Mouse (Mus musculus) heart, adult 8-10 months (tissue): ENCODE data around the gene Otogl. TPM values are rescaled to one million over a fixed set of nuclear protein-coding genes. Genes with fewer than 3 reads are reported as not detected.
"Not testable (repeated sequence)": the region's sequence is repeated elsewhere in the genome, so short reads cannot be mapped to it uniquely, and the experiment has no call there.

ENCODE experiments used
- DNase-seq: peaks from one replicate; pipeline ENCODE4 v3.0.0; 2022; ENCODE audit warnings: low spot score
- total RNA-seq, 4 experiments: library from RNA; stranded (reverse); gene quantifications; 2 replicates each; pipeline ENCODE4 v1.2.4; 2022

Otogl gene
- total RNA-seq, 4 experiments from 2014 or later = 0.06 to 0.08 (median 0.06) TPM

GRCm38 (mm10) chr10:107810649-107811398 lies 101.1 kb downstream of the Otogl start:
- DNase-seq = no peak

- DNase-seq = no peak
Observed at GRCm38 (mm10) chr10:107805203-107805602, 106.7 kb downstream of the Otogl start.

GRCm38 (mm10) chr10:107804285-107804684 lies 107.6 kb downstream of the Otogl start:
- not testable (repeated sequence) for DNase-seq

- peak; percentile 59 for DNase-seq
Observed at GRCm38 (mm10) chr10:107799671-107800353, 112.1 kb downstream of the Otogl start.

GRCm38 (mm10) chr10:107794812-107795756 lies 116.8 kb downstream of the Otogl start:
- DNase-seq = no peak

- DNase-seq = no peak
Observed at GRCm38 (mm10) chr10:107792491-107792890, 119.4 kb downstream of the Otogl start.

GRCm38 (mm10) chr10:107779548-107779947 lies 132.4 kb downstream of the Otogl start:
- no peak for DNase-seq

GRCm38 (mm10) chr10:107759624-107760023 lies 152.3 kb downstream of the Otogl start:
- DNase-seq = no peak

- no peak for DNase-seq
Observed at GRCm38 (mm10) chr10:107753471-107753870, 158.5 kb downstream of the Otogl start.

- DNase-seq = no peak
Observed at GRCm38 (mm10) chr10:107752351-107753143, 159.4 kb downstream of the Otogl start.

- no peak for DNase-seq
Observed at GRCm38 (mm10) chr10:107751944-107752343, 160.0 kb downstream of the Otogl start.

- peak; percentile 15 for DNase-seq
Observed at GRCm38 (mm10) chr10:107747566-107747965, 164.4 kb downstream of the Otogl start.

- DNase-seq = no peak
Observed at GRCm38 (mm10) chr10:107746717-107747116, 165.2 kb downstream of the Otogl start.

GRCm38 (mm10) chr10:107739815-107740214 lies 172.1 kb downstream of the Otogl start:
- no peak for DNase-seq

- no peak for DNase-seq
Observed at GRCm38 (mm10) chr10:107737743-107738142, 174.2 kb downstream of the Otogl start.

- DNase-seq = no peak
Observed at GRCm38 (mm10) chr10:107735448-107735847, 176.5 kb downstream of the Otogl start.

GRCm38 (mm10) chr10:107734327-107734726 lies 177.6 kb downstream of the Otogl start:
- DNase-seq = no peak

- no peak for DNase-seq
Observed at GRCm38 (mm10) chr10:107725631-107726030, 186.3 kb downstream of the Otogl start.

GRCm38 (mm10) chr10:107719806-107720205 lies 192.1 kb downstream of the Otogl start, which contains the start of gene Ptprq:
Ptprq (minus strand) TSS chr10:107720051.
- no peak for DNase-seq
